Mouse (Mus musculus): Measurements from ENCODE around the gene Serf2. TPM values are rescaled to one million over a fixed set of nuclear protein-coding genes. Genes with fewer than 3 reads are reported as not detected.

Serf2 gene
- 313 and 355 TPM in 2 replicates for polyA plus RNA-seq (2012; rRNA removed)

- Histone ChIP-seq H3K4me1 (ENCODE audit: control insufficient read depth, insufficient read depth, low read length) (peaks cover 1% of the 10 kb centered on the region; the same call in 1 of the 2 replicates), H3K4me3 (ENCODE audit: insufficient read depth, low read length) (peak within 1 kb of the TSS; percentile 64), H3K27ac (ENCODE audit: insufficient read depth, low read length) (peak within 1 kb of the TSS; percentile 94)
- no peak for TF ChIP-seq CTCF (IDR thresholded peaks at IDR 0.05; ENCODE audit: extremely low read depth, insufficient read depth, low read length)
- TF ChIP-seq POLR2A (IDR thresholded peaks at IDR 0.05; ENCODE audit: extremely low read depth, insufficient read depth, low read length) = peak; percentile 95
Observed at GRCm38 (mm10) chr2:121448739-121449535, at the start of gene Serf2. TSS of gene Serf2 (plus strand) at chr2:121449195.

- Histone ChIP-seq H3K4me1 (ENCODE audit: control insufficient read depth, insufficient read depth, low read length) (no peaks in the 10 kb centered on the region), H3K27ac (ENCODE audit: insufficient read depth, low read length) (no peak overlapping the region), H3K4me3 (ENCODE audit: insufficient read depth, low read length) (no peak overlapping the region)
- TF ChIP-seq POLR2A (IDR thresholded peaks at IDR 0.05; ENCODE audit: extremely low read depth, insufficient read depth, low read length) (no peak), CTCF (IDR thresholded peaks at IDR 0.05; ENCODE audit: extremely low read depth, insufficient read depth, low read length) (no peak)
Observed at GRCm38 (mm10) chr2:121403296-121403695, 45.7 kb upstream of the Serf2 start.

DNA sequence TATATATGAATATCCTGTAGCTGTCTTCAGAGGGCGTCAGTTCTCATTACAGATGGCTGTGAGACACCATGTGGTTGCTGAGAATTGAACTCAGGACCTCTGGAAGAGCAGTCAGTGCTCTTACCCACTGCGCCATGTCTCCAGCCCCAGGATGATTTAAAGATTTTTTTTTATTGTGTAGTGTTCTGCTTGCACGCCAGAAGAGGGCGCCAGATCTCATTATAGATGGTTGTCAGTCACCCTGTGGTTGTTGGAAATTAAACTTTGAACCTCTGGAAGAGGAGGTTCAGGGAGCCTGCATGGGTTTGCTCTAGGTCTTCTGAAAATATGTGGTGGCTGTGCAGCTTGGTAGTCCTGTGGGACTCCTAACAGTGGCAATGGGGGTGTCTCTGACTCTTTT lies 40.8 kb upstream of the Serf2 start:
- no peak for TF ChIP-seq CTCF (IDR thresholded peaks at IDR 0.05; ENCODE audit: extremely low read depth, insufficient read depth, low read length)
- no peak for TF ChIP-seq POLR2A (IDR thresholded peaks at IDR 0.05; ENCODE audit: extremely low read depth, insufficient read depth, low read length)

GRCm38 (mm10) chr2:121412843-121413386 lies 36.1 kb upstream of the Serf2 start:
- Histone ChIP-seq H3K4me1 (ENCODE audit: control insufficient read depth, insufficient read depth, low read length) (peaks cover 3% of the 10 kb centered on the region; the same call in 1 of the 2 replicates), H3K27ac (ENCODE audit: insufficient read depth, low read length) (peak overlapping the region; percentile 93), H3K4me3 (ENCODE audit: insufficient read depth, low read length) (peak overlapping the region; percentile 93)
- TF ChIP-seq CTCF (IDR thresholded peaks at IDR 0.05; ENCODE audit: extremely low read depth, insufficient read depth, low read length) = no peak
- no peak for TF ChIP-seq POLR2A (IDR thresholded peaks at IDR 0.05; ENCODE audit: extremely low read depth, insufficient read depth, low read length)

More for the DNA sequence above, 40.8 kb upstream of the Serf2 start:
- H3K27ac ChIP-seq (ENCODE audit: insufficient read depth, low read length) = no peak overlapping the region
- no peak overlapping the region for H3K4me3 ChIP-seq (ENCODE audit: insufficient read depth, low read length)
- H3K4me1 ChIP-seq (ENCODE audit: control insufficient read depth, insufficient read depth, low read length) = no peaks in the 10 kb centered on the region; the same call in 1 of the 2 replicates

DNA sequence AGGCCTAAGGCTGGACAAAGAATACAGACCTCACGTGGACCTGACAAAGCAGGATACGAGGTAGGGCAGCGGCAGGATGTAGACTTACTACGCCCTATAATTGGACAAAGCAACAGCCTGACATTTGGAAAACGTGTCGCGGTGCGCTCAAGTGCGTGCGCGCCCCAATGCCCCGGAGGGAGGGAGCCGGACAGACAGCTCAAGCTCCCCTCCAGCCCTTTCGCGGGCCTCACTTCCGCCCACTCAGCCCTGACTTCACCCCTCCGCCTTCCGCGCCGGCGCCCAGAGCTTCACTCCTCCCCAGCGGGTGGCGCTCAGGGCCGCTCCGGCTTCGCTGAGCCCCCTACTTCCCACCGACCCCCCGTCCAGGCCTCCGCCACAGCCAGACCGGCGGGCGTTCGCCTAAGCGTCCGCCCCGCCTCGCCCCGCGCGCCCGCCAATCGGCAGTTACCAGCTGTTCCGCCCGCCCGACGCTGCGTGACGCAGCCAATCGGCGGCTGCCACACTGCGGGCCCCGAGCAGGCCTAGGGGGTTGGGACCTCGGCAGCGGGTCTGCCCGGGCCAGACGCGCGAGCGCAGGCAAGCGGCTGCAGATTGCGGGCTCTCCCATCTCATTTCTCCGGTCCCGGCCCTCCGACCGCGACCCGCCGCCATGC lies 35.5 kb upstream of the Serf2 start, which contains the start of the genes Pdia3 and Catsper2:
Pdia3 (plus strand) TSS at position 389 of the 656 bp plus-strand sequence.
Catsper2 (minus strand) TSS at position 406 of the 656 bp plus-strand sequence.
- peak within 1 kb of the TSS; percentile 93 for H3K4me3 ChIP-seq (ENCODE audit: insufficient read depth, low read length)
- TF ChIP-seq POLR2A (IDR thresholded peaks at IDR 0.05; ENCODE audit: extremely low read depth, insufficient read depth, low read length) = peak; percentile 79
- TF ChIP-seq CTCF (IDR thresholded peaks at IDR 0.05; ENCODE audit: extremely low read depth, insufficient read depth, low read length) = no peak
- peak within 1 kb of the TSS; percentile 98 for H3K27ac ChIP-seq (ENCODE audit: insufficient read depth, low read length)
- peaks cover 3% of the 10 kb centered on the region; the same call in 1 of the 2 replicates for H3K4me1 ChIP-seq (ENCODE audit: control insufficient read depth, insufficient read depth, low read length)

GRCm38 (mm10) chr2:121414139-121414685 lies 34.8 kb upstream of the Serf2 start:
- H3K27ac ChIP-seq (ENCODE audit: insufficient read depth, low read length) = peak overlapping the region; percentile 98
- H3K4me1 ChIP-seq (ENCODE audit: control insufficient read depth, insufficient read depth, low read length) = peaks cover 3% of the 10 kb centered on the region; the same call in 1 of the 2 replicates
- TF ChIP-seq CTCF (IDR thresholded peaks at IDR 0.05; ENCODE audit: extremely low read depth, insufficient read depth, low read length) = no peak
- no peak for TF ChIP-seq POLR2A (IDR thresholded peaks at IDR 0.05; ENCODE audit: extremely low read depth, insufficient read depth, low read length)
- H3K4me3 ChIP-seq (ENCODE audit: insufficient read depth, low read length) = peak overlapping the region; percentile 93

DNA sequence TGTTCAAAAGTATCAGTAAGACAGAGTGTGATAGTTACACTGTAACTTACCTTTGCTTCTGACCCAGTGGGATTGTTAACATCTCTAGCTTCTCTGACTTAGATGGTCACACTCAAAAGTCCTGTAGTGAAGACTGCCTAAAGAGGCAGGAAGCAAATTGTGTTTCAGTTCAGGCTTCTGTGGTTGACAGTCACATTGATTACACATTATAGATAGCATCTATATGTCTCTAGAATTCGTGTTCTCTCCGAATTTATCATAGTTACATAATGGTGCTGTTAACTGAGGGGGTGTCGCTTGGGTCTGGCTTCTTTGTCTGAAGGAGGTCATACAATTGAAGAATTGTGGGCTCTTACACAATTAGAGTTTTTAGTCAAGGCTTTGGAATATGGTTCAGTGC lies 33.9 kb upstream of the Serf2 start:
- TF ChIP-seq POLR2A (IDR thresholded peaks at IDR 0.05; ENCODE audit: extremely low read depth, insufficient read depth, low read length) (no peak), CTCF (IDR thresholded peaks at IDR 0.05; ENCODE audit: extremely low read depth, insufficient read depth, low read length) (no peak)
- Histone ChIP-seq H3K4me3 (ENCODE audit: insufficient read depth, low read length) (peak overlapping the region; percentile 93; the same call in 1 of the 2 replicates), H3K4me1 (ENCODE audit: control insufficient read depth, insufficient read depth, low read length) (peaks cover 3% of the 10 kb centered on the region; the same call in 1 of the 2 replicates), H3K27ac (ENCODE audit: insufficient read depth, low read length) (no peak overlapping the region)

DNA sequence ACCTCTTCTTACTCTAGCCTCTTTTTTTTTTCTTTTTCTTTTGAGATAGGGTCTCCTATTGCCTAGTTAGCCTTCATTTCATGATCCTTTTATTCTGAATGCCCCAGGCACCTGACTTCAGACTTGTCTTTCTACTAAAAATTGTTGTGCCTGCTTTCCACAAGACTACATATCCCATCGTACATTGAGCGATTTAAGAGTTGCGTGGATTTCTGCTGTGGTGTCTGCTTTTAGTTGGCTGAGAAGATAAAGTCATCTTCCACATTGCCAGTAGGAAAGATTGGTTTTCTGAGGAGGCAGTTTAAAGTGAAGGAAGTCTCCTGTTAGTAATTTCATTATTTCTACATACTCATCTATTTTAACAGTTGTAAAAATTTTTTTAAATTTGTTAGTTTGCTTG lies 33.4 kb upstream of the Serf2 start:
- Histone ChIP-seq H3K4me3 (ENCODE audit: insufficient read depth, low read length) (peak overlapping the region; percentile 93; the same call in 1 of the 2 replicates), H3K27ac (ENCODE audit: insufficient read depth, low read length) (no peak overlapping the region), H3K4me1 (ENCODE audit: control insufficient read depth, insufficient read depth, low read length) (peaks cover 3% of the 10 kb centered on the region; the same call in 1 of the 2 replicates)
- TF ChIP-seq POLR2A (IDR thresholded peaks at IDR 0.05; ENCODE audit: extremely low read depth, insufficient read depth, low read length) (no peak), CTCF (IDR thresholded peaks at IDR 0.05; ENCODE audit: extremely low read depth, insufficient read depth, low read length) (no peak)

GRCm38 (mm10) chr2:121416356-121416755 lies 32.6 kb upstream of the Serf2 start:
- H3K27ac ChIP-seq (ENCODE audit: insufficient read depth, low read length) = no peak overlapping the region
- H3K4me1 ChIP-seq (ENCODE audit: control insufficient read depth, insufficient read depth, low read length) = peaks cover 3% of the 10 kb centered on the region; the same call in 1 of the 2 replicates
- TF ChIP-seq CTCF (IDR thresholded peaks at IDR 0.05; ENCODE audit: extremely low read depth, insufficient read depth, low read length) (no peak), POLR2A (IDR thresholded peaks at IDR 0.05; ENCODE audit: extremely low read depth, insufficient read depth, low read length) (no peak)
- no peak overlapping the region for H3K4me3 ChIP-seq (ENCODE audit: insufficient read depth, low read length)

Measured in cortical plate, adult 2 months (tissue).